Mouse (Mus musculus) embryonic facial prominence, embryonic 10.5 days (tissue): ENCODE results near the gene Phlpp1. TPM values are rescaled to one million over a fixed set of nuclear protein-coding genes. Genes with fewer than 3 reads are reported as not detected.
A peak's percentile ranks its signal among the peaks of the same experiment; 100 is the strongest.

Source experiments
- DNase-seq: peaks from one replicate; pipeline ENCODE4 v3.0.0-alpha.2; 2017; ENCODE audit warnings: low spot score
- H3K27ac ChIP-seq: fragments of 300-500 bp; sonication (generic); replicated peaks from 2 replicates; pipeline ENCODE4 v1.5.1; 2016; ENCODE audit warnings: mild to moderate bottlenecking
- H3K27me3 ChIP-seq: fragments of 300-500 bp; sonication (generic); replicated peaks from 2 replicates; pipeline ENCODE4 v1.6.1; 2016; ENCODE audit warnings: low read depth, mild to moderate bottlenecking; ENCODE audit not compliant: poor library complexity, severe bottlenecking
- H3K36me3 ChIP-seq: fragments of 300-500 bp; sonication (generic); replicated peaks from 2 replicates; pipeline ENCODE4 v1.6.1; 2016; ENCODE audit warnings: mild to moderate bottlenecking, moderate library complexity
- H3K4me1 ChIP-seq: fragments of 300-500 bp; sonication (generic); 2 replicates; pipeline ENCODE4 v1.6.1; 2016
- H3K4me3 ChIP-seq: fragments of 300-500 bp; sonication (generic); 2 replicates; pipeline ENCODE4 v1.5.1; 2016; ENCODE audit warnings: mild to moderate bottlenecking, moderate library complexity
- H3K9me3 ChIP-seq: fragments of 300-500 bp; sonication (generic); 2 replicates; pipeline ENCODE4 v1.6.1; 2016; ENCODE audit warnings: mild to moderate bottlenecking
- WGBS: fragments of 180-500 bp; shearing (Covaris S2); methylation state at CpG from one replicate; pipeline ENCODE4 v1.1.7; 2016; 5-methylcytosine and 5-hydroxymethylcytosine counted together
- polyA plus RNA-seq: library from polyadenylated mRNA; unstranded; fragments of >200 nt; fragmentation: Nextera tagmentation; extraction: Ambion mirVana; gene quantifications from 2 replicates; pipeline ENCODE4 v1.2.1, GENCODE M21; 2016

The Phlpp1 gene
- polyA plus RNA-seq, 1 experiment from 2014 or later: 3.7 TPM

DNA sequence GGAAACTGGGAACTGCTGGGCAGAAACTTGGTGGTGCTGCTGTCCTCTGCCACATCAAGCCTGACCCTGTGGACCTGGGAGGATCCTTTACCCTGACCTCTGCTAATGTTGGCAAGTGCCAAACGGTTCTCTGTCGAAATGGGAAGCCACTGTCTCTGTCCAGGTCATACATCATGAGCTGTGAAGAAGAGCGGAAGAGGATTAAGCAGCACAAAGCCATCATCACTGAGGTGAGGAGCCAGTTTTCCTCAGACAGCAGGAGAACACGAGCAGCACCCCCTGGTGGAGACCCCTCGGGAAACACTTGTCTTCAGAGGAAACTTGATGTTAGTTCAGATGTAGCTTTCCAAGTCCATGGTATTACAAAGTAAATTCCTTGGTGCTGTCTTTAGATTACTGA lies 218.1 kb downstream of the Phlpp1 start:
- Histone ChIP-seq H3K9me3 (no peaks in the 10 kb centered on the region), H3K4me1 (no peaks in the 10 kb centered on the region), H3K27ac (no peak overlapping the region), H3K36me3 (peaks cover 35% of the 10 kb centered on the region), H3K4me3 (no peak overlapping the region), H3K27me3 (no peaks in the 10 kb centered on the region)
- WGBS: 36% methylated on average over 5 of the region's 5 CpGs
- peak; percentile 74 for DNase-seq

DNA sequence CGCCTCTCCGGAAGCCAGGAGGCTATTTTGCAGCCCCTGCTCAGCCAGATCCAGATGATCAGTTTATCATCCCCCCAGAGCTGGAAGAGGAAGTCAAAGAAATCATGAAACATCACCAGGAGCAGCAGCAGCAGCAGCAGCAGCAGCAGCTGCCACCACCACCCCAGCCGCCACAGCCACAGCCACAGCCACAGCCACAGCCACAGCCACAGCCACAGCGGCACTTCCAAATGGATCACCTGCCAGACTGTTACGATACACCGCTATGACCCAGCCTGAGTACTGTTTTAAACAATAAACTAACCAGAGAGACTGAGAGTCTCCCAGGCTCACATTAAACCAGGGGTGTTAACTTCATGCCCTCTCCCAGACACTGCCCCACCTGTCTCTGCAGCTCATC lies 221.5 kb downstream of the Phlpp1 start:
- H3K36me3 ChIP-seq: peaks cover 33% of the 10 kb centered on the region
- H3K4me1 ChIP-seq: no peaks in the 10 kb centered on the region
- DNase-seq: no peak
- no peaks in the 10 kb centered on the region for H3K27me3 ChIP-seq
- H3K4me3 ChIP-seq: no peak overlapping the region
- no peaks in the 10 kb centered on the region for H3K9me3 ChIP-seq
- no peak overlapping the region for H3K27ac ChIP-seq
- WGBS: 94% methylated on average over 6 of the region's 6 CpGs

DNA sequence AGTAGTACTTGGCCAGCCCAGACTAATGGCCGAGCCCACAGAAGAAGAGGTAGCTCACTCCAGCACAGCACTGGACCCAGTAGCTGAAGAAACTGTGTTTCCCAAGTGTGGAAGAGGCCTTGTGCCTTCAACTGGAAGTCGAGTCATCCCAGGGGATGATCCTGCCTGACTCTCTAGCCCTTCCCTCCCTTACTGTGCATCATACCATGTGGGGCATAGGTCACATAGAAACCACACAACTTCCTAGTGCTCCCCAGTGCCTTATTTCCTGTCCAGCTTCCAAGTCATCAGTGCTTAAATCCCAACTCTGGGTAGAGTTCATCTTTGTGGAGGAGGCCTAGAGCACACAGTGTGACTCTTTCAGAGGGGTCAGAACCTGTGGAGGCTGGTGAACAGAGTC lies 223.1 kb downstream of the Phlpp1 start:
- H3K4me1 ChIP-seq: no peaks in the 10 kb centered on the region
- DNase-seq: no peak
- 84% methylated on average over 2 of the region's 2 CpGs for WGBS
- no peak overlapping the region for H3K27ac ChIP-seq
- H3K4me3 ChIP-seq: no peak overlapping the region
- H3K9me3 ChIP-seq: no peaks in the 10 kb centered on the region
- H3K36me3 ChIP-seq: peaks cover 33% of the 10 kb centered on the region
- H3K27me3 ChIP-seq: no peaks in the 10 kb centered on the region

DNA sequence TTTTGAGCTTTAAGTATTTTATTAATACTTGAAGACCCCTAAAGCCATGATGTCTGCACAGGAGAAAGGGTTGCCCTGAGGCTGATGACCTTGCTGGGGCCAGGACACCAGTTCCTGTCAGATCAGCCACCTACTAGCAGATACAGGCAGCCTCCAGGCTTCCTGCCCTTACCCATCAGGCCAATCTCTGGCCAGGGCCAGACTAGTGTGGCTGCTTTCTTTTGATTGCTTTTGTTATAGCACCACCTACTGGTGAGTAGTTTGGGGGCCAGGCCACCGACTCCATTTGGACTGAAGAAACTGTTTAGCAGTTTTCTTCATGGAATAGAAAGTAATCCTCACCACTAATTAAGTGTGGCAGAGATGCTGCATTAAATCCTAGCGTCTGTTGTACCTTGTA lies 223.9 kb downstream of the Phlpp1 start:
- H3K4me3 ChIP-seq: no peak overlapping the region
- H3K27ac ChIP-seq: no peak overlapping the region
- WGBS: 4% methylated on average over 2 of the region's 2 CpGs
- no peaks in the 10 kb centered on the region for H3K9me3 ChIP-seq
- peaks cover 33% of the 10 kb centered on the region for H3K36me3 ChIP-seq
- no peaks in the 10 kb centered on the region for H3K4me1 ChIP-seq
- DNase-seq: peak; percentile 65
- H3K27me3 ChIP-seq: no peaks in the 10 kb centered on the region

DNA sequence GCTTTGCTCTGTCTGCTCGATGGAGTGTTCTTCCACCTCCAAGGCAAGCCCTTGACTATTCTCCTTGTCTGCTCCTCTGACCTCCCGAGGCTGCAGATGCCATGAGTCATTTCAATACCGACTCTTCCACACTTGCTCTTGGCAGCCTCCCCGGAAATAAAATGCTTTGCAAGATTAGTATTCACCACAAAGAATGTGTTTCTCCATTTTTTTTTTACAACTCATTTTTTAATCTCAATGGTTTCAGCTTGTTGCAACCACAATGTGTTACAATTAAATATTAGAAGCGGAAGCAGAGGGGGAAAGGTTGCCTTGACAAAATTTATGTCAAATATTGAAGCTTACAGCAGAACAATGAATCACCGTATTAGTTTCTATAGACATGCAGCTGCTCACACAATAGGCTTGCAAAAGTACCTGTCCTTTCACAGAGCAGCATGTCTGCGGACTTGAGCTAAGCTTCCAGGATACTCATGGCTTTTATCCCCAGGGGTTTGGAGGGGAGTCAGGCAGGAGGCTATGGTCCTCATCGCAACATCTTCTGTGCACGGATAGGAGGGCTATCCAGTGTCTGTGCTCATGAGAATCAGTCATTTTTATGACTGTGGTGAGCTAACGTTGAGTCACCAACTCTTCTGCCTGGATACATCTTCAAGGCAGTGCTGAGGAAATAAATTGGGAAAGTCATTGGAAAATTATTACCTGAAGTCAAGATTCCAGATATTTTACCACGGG lies 229.5 kb downstream of the Phlpp1 start:
- H3K36me3 ChIP-seq: no peaks in the 10 kb centered on the region
- no peak overlapping the region for H3K27ac ChIP-seq
- DNase-seq: no peak
- H3K27me3 ChIP-seq: no peaks in the 10 kb centered on the region
- WGBS: 85% methylated on average over 11 of the region's 11 CpGs
- H3K4me1 ChIP-seq: no peaks in the 10 kb centered on the region
- H3K4me3 ChIP-seq: no peak overlapping the region
- H3K9me3 ChIP-seq: no peaks in the 10 kb centered on the region

DNA sequence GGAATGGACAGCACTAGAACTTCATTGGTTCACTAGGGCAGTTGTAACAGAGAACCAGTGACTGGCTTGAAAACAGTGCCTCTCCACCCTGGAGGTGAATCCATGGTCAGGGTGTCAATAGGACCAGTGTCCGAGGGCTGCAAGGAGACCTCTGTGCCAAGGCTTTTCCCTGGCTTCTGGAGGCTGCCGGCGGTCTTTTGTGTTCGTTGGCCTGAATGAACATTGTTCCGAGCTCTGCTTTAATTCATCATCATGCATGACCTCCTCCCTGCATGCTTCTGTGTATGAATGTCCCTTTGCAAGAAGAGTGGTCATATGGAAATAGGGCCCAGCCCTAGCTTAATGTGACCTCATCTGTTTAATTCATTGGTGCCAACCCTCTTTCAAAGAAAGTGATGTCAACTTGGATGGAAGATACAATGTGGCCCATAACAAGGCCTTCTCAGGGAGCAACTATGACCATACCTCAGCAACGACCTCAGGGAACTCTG lies 231.5 kb downstream of the Phlpp1 start:
- Histone ChIP-seq H3K9me3 (no peaks in the 10 kb centered on the region), H3K27me3 (no peaks in the 10 kb centered on the region), H3K27ac (no peak overlapping the region), H3K4me1 (no peaks in the 10 kb centered on the region), H3K36me3 (no peaks in the 10 kb centered on the region), H3K4me3 (no peak overlapping the region)
- no peak for DNase-seq
- 83% methylated on average over 6 of the region's 6 CpGs for WGBS

DNA sequence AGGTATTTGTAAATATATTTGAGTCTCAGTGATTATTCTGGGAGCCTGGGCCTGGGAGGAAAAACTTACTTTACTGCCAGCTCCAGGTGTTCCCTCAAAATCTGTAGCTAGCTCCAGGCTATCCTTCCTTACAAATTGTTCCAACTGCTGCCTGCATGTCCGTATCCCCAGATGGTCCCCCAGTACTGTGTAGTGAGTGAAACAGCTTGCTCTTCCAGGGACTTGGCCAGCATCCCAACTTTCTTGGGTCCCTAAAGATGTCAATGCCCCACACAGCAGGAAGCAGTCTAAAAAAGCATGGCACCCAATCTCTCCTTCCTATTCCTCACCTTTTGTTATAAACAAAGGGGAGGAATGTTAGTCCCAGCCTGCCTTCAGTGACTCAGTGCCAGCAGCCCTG lies 235.3 kb downstream of the Phlpp1 start:
- 66% methylated on average over 1 of the region's 1 CpGs for WGBS
- no peaks in the 10 kb centered on the region for H3K36me3 ChIP-seq
- H3K4me3 ChIP-seq: no peak overlapping the region
- no peaks in the 10 kb centered on the region for H3K4me1 ChIP-seq
- no peak for DNase-seq
- no peak overlapping the region for H3K27ac ChIP-seq
- no peaks in the 10 kb centered on the region for H3K9me3 ChIP-seq
- no peaks in the 10 kb centered on the region for H3K27me3 ChIP-seq

DNA sequence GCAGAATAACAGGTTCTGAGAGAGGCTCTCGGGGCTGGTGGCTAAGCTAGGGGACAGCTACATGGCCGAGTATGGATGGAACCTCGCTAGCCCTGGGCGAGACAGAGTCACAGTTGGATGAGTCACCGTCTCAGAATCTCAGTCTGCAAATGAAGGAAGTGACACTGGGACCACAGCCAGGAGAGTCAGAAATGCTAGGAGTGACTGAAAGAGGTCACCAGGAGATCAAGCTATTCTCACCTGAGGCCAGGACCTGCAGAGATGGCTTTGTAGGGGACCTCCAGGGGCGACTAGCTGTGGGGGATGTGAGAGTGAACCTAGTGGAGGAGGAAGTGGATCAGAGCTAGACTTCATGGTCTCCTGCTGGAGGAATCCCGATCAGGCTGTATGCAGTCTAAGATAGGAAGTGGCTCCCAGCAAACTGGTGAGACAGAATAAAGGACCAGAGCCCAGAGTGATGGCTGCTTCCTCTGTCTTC lies 236.4 kb downstream of the Phlpp1 start:
- Histone ChIP-seq H3K27me3 (no peaks in the 10 kb centered on the region), H3K27ac (no peak overlapping the region), H3K9me3 (no peaks in the 10 kb centered on the region), H3K4me3 (no peak overlapping the region), H3K36me3 (no peaks in the 10 kb centered on the region), H3K4me1 (no peaks in the 10 kb centered on the region)
- 79% methylated on average over 7 of the region's 7 CpGs for WGBS
- no peak for DNase-seq

DNA sequence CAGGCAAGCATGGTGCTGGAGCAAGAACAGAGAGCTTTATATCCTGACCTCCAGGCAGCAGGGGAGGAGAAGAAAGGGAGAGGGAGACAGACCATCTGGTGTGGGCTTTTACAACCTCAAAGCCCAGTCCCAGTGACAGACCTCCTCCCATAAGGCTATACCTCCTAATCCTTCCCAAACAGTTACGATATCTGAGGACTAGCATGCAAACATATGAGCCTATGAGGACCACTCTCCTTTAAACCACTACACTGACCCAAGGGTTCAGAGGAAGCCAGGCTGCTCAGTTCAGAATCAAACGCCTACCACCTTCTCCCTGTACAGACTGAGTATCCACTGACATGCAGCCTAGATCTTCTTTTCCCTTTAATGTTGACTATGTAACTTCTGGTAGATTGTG lies 239.3 kb downstream of the Phlpp1 start:
- no peaks in the 10 kb centered on the region for H3K27me3 ChIP-seq
- no peak overlapping the region for H3K27ac ChIP-seq
- no peak for DNase-seq
- H3K9me3 ChIP-seq: no peaks in the 10 kb centered on the region
- H3K4me1 ChIP-seq: no peaks in the 10 kb centered on the region
- 89% methylated on average over 2 of the region's 2 CpGs for WGBS
- no peak overlapping the region for H3K4me3 ChIP-seq
- H3K36me3 ChIP-seq: no peaks in the 10 kb centered on the region

DNA sequence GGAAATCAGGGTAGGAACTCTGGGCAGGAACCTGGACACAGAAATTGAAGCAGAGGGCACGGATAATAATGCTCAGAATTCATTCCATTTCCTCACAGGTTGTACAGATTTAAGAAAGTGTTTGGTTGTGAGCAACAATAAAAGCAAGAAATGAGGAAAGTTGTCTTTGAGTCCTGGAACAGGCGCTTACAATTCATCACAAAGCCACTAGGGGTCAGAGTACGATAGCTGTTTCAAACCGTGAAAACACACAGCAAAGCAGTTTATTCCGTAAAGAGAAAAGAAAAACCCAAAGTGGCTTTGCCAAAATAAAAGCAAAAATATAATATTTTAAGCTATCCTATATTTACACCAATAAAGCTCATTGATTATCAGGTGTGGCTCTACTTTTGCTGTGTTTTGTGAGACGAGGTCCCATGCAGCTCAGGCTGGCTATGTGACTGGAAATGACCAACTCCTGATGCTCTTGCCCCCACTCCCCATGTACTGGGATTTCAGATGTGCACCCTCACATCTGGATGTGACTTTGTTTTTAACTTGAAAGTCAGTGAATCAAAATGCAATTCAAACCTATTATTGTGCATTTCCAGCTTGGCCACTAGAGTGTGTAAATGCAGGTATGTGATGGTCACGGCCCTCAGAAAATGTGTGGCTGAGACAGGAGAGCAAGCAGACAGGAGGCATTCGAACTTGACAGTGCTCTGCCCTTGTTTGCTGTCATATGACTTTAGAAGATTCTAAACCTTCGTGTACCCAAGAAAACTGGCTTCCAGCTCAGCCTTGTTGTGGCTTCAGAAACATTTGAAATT lies 253.8 kb downstream of the Phlpp1 start:
- Histone ChIP-seq H3K9me3 (no peaks in the 10 kb centered on the region), H3K4me1 (no peaks in the 10 kb centered on the region), H3K36me3 (no peaks in the 10 kb centered on the region), H3K27me3 (no peaks in the 10 kb centered on the region), H3K4me3 (no peak overlapping the region), H3K27ac (no peak overlapping the region)
- WGBS: 41% methylated on average over 9 of the region's 9 CpGs
- DNase-seq: peak; percentile 35

DNA sequence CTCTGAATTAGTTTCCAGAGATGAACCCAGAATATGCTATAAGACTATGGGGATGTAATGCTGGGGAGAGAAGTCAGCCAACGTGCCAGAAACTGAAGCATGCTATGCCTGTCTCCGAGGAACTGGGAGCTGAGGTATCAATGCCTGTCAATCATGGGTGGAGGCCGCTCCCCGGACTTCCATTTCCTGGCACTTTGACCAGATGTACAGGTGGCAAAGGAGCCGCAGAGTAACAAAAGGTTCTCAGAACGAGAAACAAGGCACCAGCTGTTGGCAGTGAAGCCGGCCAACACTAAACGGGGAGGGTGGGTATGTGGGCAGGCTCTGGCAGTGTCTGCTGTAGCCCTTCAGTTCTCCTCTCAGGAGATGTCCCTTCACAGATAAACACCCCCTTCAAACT lies 256.6 kb downstream of the Phlpp1 start:
- no peak overlapping the region for H3K4me3 ChIP-seq
- no peaks in the 10 kb centered on the region for H3K27me3 ChIP-seq
- DNase-seq: no peak
- H3K27ac ChIP-seq: no peak overlapping the region
- H3K9me3 ChIP-seq: no peaks in the 10 kb centered on the region
- WGBS: 62% methylated on average over 8 of the region's 8 CpGs
- no peaks in the 10 kb centered on the region for H3K36me3 ChIP-seq
- no peaks in the 10 kb centered on the region for H3K4me1 ChIP-seq

DNA sequence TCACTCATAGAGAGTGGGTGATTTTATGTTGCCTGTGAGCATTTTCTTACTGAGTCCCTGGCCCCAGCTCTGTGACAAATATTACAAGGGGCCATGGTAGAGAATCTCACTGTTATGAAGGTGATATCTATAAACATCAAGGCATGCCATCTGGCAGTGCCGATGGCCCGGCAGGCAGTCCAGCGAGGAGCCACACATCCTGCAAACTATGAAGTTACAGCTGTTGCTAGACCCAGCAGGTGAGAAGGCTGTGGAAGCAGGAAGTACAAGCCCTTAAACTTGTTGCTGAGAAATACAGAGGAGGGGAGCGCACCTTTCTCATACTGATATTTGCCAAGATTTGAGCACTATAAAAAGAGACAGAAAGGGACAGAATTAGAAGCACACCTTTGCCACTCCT lies 257.0 kb downstream of the Phlpp1 start:
- H3K4me3 ChIP-seq: no peak overlapping the region
- DNase-seq: no peak
- no peaks in the 10 kb centered on the region for H3K27me3 ChIP-seq
- H3K36me3 ChIP-seq: no peaks in the 10 kb centered on the region
- no peaks in the 10 kb centered on the region for H3K9me3 ChIP-seq
- WGBS: 88% methylated on average over 4 of the region's 4 CpGs
- H3K4me1 ChIP-seq: no peaks in the 10 kb centered on the region
- no peak overlapping the region for H3K27ac ChIP-seq

DNA sequence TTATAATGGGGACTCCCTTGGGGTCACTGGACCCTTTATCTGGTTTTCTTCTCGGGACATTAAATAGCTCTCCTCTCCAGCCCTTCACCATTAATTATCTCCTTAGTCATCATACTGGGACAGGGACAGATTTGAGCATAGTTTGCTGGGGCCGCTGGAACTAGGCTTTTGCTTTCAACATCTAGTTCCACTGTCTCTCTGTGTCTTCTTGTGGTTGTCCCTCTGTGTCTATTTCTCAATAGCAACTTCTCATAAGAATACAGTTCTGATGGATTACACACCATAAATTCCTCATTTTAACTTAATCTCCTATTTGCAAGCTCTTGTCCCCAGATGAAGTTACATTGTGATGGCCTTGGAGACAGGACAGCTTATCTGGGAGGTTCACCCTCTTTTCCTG lies 262.0 kb downstream of the Phlpp1 start:
- no peaks in the 10 kb centered on the region for H3K9me3 ChIP-seq
- 64% methylated on average over 2 of the region's 2 CpGs for WGBS
- no peaks in the 10 kb centered on the region for H3K36me3 ChIP-seq
- H3K27me3 ChIP-seq: no peaks in the 10 kb centered on the region
- no peak overlapping the region for H3K27ac ChIP-seq
- H3K4me1 ChIP-seq: no peaks in the 10 kb centered on the region
- no peak for DNase-seq
- no peak overlapping the region for H3K4me3 ChIP-seq
